Mouse (Mus musculus) WW6 (cell line): ENCODE measurements around the gene Pax9.

ENCODE experiments used
- DNase-seq: peaks from one replicate; pipeline ENCODE4 v3.0.0-alpha.2; 2013; ENCODE audit warnings: low read depth, low spot score

Gene Pax9

DNA sequence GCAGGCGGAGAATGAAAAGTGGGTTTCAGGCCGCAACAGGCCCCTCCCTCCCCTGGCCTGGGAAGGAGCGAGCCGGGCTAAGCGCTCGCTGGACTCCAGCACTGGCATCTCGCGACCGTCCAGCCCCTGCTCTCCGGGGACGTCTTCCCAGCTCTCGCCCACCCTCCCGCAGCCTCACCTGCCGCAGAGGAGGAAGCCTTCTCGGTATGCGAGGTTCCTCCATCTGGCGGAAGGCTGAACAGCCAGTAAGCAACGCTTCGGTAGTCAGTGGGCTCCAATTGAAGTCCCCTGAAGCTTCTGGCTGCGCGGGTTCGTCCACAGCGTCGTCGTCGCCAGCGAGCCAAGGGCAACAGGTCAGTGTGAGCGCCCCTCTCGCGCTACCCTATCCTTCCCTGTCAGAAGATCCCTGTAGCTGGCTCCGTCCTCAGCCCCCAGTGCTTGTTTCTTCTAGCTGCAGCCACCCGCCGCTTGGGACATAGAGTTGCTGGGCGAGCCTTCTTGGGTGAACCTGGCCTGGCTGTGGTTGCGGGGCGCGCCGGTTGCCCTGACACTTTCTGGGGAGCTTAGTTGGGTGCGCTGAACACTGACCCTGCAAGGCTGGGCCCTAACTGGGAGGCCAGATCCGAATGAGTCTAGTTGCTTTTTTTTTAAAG, at the start of gene Pax9:
TSS of gene Pax9 (plus strand) at position 341 of the 653 bp plus-strand sequence.
- DNase-seq = no peak

- no peak for DNase-seq
Observed at GRCm38 (mm10) chr12:56669451-56670122, 22.0 kb upstream of the Pax9 start.

- DNase-seq = no peak
Observed at GRCm38 (mm10) chr12:56670795-56671194, 20.8 kb upstream of the Pax9 start.

- no peak for DNase-seq
Observed at GRCm38 (mm10) chr12:56674726-56675125, 16.8 kb upstream of the Pax9 start.

DNA sequence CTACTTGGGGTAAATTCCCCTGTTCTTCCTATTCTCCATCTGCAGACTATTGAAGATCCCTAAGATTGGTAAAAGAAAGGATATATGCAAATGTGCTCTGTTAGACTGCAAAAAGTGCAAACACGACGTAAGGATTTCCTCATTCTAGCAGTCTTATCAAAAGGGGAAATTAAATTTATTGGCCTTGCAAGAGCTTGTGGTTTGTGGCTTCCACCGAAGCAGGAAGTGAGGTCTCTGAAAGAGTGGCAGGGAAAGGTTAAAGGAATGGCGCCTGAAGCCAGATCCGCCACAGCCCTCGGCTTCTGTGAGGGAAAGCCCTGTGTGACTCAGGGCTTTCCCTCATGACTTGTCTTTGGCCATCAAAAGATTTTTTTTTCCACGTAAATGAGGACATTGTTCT, 13.9 kb upstream of the Pax9 start:
- no peak for DNase-seq

- DNase-seq = no peak
Observed at GRCm38 (mm10) chr12:56681096-56681811, 10.3 kb upstream of the Pax9 start.

GRCm38 (mm10) chr12:56687640-56688481, 3.7 kb upstream of the Pax9 start:
- DNase-seq = no peak

- no peak for DNase-seq
Observed at GRCm38 (mm10) chr12:56688482-56688840, 3.1 kb upstream of the Pax9 start.

DNA sequence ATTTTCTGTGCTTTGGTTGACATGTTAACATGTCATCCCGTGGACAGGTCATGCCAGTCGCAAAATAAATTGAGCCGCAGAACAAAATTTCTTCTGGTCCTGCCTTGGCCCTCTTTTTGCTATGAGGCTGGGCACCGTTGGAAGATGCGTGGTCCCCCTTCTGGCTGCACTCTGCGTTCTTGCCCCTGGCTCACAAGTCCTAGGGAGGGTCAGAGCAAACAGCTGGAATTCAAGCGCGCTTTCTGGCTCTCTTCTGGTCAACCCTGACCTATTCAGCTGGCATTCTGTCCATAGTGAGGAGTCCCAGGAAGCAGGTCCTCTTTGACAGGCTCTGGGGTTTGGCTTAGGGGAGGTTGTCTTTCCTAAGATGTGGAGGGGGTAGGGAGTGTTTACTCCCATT, 2.6 kb upstream of the Pax9 start:
- DNase-seq = no peak

DNA sequence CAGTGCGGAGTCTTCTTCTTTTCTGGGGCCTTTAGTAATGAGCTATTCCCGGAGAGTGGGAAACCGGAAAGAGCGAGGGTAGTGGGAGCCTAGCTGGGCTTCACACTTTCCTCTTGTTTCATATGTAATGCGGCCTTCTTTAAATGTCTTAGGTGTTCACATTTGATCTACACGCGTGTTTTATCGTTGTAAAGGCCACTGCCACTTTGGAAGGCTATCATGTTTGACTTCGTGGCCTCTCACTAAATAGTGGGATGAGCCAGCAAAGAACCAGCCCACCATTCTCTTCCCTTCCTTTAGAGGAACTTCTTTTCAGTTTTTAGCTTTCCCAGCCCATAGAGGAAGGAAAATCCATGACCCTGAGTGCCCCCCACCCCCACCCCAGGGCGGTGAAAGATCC, 2.2 kb upstream of the Pax9 start:
- no peak for DNase-seq

DNA sequence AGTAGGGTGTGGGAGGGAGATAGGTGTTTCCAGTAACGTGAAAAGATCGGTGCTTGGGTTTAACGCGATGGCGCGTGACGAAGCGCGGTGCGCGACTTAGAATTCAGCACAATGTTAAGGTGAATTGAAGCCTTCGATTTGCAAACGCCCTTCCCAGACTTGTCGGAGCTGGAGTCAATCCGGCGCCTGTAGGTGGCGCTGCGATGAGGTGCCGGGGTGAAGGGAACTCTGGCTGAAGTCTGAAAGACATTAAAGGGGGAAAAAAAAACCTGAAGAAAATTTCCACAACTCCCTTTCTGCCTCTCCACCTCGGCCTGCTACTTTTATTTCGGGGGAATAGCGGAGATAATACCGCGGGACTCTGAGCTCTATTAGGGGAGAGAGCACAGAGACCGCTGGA, 1.8 kb upstream of the Pax9 start:
- DNase-seq = no peak

GRCm38 (mm10) chr12:56690366-56690765, 1.2 kb upstream of the Pax9 start:
- DNase-seq = no peak

- DNase-seq = no peak
Observed at GRCm38 (mm10) chr12:56691001-56691400, 566 bp upstream of the Pax9 start.

DNA sequence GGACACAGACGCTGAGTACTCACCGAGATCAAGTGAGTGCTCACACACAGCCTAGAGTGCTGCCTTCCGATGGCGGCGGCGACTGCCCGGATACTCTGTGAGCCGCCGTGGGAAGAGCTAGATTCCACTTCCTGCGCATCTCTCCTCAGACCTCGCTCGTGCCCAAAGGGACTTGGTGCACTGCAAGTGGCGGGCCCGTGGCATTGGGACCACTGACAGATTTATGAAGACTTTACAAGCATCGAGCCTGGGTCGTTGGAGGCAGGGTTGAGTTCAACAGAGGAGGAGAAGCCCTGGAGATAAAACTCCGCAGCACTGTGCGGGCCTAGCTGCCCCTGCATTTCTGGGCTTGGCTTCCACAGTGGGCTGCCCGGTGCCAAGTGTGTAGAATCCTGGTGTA, 969 bp downstream of the Pax9 start:
- no peak for DNase-seq

DNA sequence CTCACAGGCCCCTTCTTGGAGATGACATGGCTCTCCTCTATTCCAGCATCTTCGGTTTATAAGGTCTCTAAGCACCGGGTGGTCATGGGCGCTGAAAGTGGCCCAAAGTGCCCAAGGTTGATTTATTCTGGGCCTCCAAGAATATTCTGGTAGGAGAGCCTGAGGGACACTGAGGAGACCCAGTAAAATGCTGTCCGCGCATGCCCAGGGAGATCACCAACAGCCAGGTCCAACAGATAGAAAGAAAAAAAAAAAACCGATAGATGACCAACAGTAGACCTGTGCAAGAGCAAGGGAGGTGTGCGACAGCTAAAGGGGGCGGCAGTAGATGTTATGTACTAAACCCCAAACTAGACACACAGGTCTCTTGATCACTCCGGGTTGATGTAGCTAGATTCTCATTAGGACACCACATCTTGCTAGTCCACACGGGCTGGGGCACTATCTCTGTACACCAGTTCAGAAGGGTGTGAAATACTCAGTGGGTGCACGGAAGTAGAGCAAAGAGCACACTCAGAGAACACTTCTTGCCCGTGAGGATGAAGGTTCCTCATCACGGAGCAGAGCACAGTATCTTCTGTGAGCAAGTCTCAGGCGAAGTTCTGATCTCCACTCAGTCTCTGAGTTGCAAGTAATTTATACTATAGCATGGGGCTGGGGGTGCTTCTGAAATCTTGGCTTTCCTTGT, 2.0 kb downstream of the Pax9 start:
- no peak for DNase-seq

DNA sequence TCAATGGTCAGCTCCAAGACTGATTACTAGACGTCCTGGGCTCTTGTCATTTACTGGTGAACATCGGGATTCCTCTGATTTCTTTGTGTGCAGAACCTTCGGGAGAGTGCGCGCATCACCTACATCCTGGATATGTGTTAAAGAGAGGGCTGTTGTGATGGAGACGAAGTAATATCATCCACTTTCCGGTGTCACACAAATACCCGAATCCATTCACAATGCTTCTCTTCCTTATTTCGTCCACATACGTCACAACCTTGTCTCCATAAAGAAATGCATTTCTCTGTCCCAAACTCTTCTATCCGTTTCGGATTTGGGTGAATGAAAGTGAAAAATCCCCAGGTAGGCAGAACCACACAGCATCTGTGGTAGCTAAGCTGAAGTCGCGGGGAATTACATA, 2.8 kb downstream of the Pax9 start:
- no peak for DNase-seq

GRCm38 (mm10) chr12:56694936-56695335, 3.4 kb downstream of the Pax9 start:
- DNase-seq = no peak

DNA sequence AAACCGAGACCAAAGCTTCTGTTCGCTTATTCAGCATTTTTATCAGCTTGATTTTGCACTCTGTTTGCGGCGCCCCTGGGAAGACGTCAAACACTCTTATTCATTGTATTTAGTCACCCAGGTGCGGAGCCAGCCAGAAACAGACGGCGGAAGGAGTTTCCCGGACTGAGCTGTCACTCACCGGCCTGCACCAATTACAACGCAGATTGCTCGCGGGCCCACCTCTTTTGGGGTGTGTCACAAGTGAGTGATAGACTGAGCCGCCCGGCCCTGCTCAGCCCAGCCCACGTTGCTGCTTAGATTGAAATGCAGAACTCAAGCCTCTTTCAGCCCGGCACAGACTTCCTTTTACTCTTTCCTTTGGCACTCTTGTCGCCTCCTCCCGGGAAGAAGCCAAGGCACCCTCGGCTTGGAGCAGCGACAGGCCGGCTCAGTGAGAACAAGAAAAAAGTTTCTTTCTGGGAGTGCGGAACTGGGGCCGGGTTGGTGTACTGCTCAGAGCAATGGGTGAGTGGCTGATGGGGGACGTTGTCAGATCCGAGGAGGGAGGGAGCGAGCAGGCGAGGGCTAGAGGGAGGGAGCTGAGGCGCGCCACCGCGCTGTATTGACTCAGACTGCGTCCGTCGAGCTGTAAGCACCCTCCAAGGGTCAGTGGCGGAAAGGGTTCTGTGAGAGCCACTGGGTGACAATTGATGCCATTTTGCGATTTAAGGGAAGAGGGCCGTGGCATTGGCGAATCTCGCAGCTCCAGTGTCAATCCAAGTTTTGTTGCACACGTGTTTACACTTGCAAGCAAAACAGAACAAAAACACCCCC, 4.0 kb downstream of the Pax9 start:
- DNase-seq = peak; percentile 85

GRCm38 (mm10) chr12:56696174-56697010, 4.8 kb downstream of the Pax9 start:
- DNase-seq = no peak
